Mouse (Mus musculus) heart, postnatal 10 days (tissue): ENCODE measurements around the gene Psph. TPM values are rescaled to one million over a fixed set of nuclear protein-coding genes. Genes with fewer than 3 reads are reported as not detected.
A peak's percentile ranks its signal among the peaks of the same experiment; 100 is the strongest.
"Not testable (repeated sequence)": the region's sequence is repeated elsewhere in the genome, so short reads cannot be mapped to it uniquely, and the experiment has no call there.

ENCODE experiments used
- DNase-seq, 2 experiments: peaks; one replicate each; pipeline ENCODE4 v3.0.0; 2021
- intact Hi-C: fragments of 180-260 bp; cut with DNase I; formaldehyde crosslinking; loops from one replicate; pipeline ENCODE4 v1.15.1; 2025
- total RNA-seq, 2 experiments: library from RNA; stranded (reverse); gene quantifications; 2 replicates each; pipeline ENCODE4 v1.2.3; 2021

The Psph gene
- total RNA-seq: 10 to 100 TPM; 12.4 to 15.9 TPM

DNA sequence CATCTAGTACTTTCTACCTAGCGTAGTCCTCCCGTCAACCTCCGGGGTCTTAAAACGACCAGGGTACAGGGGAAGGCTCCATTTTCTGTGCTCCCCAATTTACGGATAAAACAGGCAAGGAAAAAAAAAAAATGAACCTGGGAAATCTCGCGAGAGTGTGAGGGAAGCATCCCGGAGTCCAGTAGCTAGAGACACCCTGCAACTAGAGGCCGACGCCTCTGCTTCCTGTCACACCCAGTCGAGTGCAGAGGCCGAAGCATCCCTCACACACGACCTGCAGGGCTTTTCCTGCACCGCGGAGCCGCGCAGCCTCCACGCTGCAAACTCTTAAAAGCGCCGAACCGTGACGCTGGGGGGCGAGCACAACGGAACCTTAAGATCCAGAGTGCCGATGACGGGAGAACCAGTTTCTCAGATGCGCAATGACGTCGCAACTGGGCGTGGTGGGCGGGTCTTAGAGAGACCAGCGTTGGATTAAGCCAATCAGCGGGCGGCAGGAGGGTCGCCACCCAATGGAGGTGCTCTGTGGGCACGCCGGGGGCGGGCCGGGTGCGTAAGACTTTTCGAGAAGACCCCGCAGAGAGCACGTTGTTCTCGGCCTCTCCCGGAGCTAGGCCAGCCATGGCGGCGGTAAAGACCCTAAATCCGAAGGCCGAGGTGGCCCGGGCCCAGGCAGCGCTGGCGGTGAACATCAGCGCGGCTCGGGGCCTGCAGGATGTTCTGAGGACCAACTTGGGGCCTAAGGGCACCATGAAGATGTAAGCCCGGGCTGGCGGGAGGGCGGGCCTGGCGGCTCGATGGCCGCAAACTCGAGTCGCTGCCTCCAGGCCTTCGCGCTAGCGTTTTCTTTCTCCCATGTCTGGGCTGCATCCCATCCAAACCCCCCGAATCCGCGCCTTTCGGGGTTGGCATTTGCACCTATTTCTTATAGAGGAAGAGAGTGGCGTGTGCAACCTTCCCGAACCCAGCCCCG is at the start of gene Psph:
Gene Psph, minus strand, starts transcription at position 632 of the 973 bp plus-strand sequence.
- DNase-seq: peak; percentile 97
- intact Hi-C loops: no loop called here

DNA sequence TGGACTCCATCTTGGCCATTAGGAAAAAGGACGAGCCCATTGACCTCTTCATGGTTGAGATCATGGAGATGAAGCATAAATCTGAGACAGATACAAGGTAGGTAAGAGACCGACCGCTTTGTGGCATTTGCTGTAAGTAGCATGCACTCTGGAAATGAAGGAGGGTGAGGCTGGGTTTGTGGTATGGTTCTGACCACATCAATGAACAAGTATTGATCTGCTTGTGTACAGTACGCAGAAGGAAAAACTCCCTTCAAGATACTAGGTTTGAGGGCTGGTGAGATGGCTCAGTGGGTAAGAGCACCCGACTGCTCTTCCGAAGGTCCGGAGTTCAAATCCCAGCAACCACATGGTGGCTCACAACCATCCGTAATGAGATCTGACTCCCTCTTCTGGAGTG is 3.3 kb upstream of the Psph start:
- DNase-seq, intact Hi-C loops: not testable (repeated sequence)

DNA sequence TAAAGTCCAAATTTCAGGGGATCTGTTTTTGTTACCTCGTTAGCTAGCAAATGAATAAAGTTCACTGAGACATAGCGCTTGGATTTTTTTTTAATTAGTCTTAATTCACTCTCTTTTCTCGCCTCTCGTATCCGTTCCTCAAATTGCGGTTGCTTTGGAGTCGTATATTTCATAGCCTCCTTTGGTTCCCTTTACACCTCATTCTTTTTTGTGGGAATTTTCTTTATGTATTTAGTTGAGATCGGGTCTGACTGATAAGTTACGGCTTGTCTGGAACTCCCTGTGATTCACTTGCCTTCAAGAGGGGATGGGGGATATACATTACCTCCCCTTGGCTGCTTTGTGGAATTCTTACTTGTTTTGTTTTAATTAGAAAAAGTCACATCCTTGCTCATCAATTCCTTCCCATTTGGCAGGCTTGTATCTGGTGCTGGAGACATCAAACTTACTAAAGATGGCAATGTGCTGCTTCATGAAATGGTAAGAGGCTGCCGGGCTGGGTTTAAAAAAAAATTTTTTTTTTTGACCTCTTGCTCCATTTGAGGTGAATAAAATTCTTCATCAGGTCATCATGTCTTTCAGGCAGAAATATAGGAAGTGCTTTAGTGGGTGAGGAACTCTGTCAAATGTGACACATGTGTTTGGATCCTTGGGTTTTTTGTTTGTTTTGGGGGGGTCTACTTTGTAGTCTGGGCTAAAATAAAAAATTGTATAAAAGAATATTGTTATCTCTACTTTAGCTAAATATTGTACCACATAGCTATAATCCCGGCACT is 757 bp upstream of the Psph start:
- intact Hi-C loops: no loop called here
- no peak for DNase-seq

DNA sequence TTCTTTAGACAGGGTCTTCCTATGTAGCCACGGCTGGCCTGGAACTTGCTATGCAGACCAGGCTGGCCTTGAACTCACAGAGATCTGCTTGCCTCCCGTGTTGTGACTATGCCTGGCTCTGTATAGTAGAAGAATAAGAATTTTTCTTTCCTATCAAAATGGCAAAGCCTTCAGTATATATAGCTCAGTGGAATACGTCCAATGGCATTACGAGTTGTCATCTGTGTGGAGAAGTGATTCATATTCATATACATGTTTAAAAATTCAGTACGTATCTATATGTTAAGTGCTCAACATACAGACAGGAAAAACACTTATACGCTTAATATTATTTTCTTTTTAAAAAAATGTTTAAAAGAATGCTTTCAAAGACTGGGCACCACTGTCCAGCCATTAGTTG is 1.1 kb downstream of the Psph start:
- intact Hi-C loops: no loop called here
- no peak for DNase-seq

DNA sequence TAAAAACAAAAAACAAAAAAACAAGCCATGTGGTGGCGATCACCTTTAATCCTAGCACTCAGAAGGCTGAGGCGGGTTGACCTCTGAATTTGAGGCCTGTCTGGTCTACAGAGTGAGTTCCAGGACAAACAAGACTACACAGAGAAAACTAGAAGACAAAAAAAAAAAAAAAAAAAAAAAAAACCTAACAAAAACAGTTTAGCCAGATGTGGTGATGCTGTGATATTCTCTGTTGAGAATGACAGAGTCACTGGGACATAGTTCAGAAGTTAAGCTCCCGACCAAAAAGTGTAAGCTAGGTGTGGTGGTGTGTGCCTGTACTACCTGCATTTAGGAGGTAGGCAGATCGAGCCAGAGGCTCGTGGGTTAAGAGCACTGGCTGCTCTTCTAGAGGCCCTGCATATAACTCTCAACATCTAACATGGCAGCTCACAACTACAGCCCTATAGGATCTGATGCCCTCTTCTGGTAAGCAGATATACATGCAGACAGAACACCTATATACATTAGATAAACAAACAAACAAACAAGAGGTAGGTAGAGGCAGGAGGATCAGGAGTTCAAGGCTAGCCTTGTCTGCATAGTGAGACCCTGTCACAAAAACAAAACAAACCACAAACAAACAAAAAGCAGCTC is 1.9 kb downstream of the Psph start:
- no peak for DNase-seq
- intact Hi-C loops: no loop called here

DNA sequence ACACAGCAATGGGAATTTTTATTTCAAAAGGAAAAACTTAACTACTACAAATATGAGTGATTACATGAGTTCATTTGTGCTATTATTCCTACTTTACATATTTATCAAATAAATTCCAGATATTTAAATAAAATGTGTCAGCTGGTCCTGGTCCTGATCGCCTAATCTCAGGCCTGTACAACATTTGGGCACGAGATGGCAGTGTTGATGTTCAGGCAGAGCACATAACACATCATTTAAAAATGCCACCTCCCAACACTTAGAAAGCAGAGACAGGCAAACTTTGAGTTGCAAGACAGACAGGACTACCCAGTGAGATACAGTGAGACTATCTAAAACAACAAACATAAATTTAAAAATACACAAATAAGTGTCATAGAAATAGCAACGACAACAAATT is 5.0 kb downstream of the Psph start:
- peak; percentile 9 to 26 for DNase-seq
- intact Hi-C loops: no loop called here

DNA sequence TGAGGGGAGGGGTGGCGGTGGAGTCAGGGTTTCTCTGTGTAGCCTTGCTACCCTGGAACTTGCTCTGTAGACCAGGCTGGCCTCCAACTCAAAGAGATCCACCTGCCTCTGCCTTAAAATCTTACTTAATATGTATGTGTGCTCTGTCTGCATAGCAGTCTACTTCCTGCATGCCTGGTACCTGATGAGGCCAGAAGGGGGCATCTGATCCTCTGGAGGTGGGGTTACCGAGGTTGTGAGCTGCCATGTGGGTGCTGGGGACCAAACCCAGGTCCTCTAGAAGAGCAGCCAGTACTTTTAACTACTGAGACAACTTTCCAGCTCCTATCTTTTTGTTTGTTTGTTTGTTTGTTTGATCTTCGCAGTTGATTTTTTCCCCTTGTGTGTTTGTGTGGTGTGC is 7.1 kb downstream of the Psph start:
- intact Hi-C loops: no loop called here
- no peak for DNase-seq

DNA sequence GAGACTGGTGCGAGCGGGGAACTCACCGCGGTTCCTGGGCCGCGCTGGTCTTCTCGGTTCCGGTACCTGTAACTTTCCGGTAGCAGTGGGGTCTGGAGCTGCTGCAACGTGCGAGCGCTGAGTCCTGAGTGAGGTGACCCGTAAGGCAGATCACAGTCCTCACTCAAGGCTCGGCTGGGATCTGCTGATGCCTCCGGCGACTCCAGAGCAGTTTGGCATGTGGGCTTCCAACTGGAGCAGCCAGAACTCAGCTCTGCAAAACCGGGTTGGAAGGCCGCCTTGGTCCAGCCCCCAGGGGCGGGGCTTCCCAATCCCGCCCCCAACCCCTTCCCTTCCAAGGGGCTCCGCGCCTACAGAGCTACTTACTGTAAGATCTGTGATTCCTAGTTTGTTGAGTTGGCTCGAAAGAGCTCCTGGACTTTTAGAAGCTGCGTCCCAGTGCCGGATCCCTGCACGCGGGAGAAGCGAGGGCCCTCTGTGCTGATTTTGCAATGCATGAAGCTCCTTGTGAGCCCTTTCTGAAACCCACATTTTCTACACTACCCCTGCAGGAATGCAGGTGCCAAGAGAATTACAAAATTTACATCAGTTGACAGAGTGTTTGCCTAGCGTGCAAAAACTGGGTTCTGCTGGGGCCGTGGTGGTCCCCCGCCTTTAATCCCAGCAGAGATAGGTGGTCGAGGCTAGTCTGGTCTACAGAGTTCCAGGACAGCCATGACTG is 8.1 kb downstream of the Psph start:
- intact Hi-C loops: no loop called here
- DNase-seq: peak; percentile 83 to 84

DNA sequence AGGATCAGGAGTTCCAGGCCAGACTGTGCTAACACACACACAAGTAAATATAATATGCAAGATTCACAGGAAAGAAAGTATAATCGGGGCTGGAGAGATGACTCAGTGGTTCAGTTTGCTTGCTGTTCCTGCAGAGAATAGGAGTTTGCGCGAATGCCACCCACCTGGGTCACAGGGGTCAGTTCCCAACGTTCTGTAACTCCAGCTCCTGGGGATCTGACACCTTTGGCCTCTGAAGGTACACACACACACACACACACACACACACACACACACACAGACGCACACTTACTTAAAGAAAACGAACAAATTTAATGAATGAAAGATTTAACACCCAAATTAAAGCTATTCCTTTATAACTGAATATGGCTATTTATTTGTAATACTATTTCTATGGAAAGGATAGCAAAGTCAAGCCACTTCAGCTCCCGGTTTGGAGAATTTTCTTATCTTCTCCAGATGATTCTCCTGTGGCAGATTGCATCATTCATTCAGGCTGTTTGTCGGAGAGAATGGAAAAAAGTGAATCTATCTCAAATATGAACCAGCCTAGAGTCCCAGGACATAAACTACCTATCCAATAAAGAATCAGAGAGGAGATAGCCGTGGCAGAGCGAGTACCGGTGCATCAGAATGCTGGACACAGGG is 8.8 kb downstream of the Psph start:
- intact Hi-C loops: no loop called here
- no peak for DNase-seq

DNA sequence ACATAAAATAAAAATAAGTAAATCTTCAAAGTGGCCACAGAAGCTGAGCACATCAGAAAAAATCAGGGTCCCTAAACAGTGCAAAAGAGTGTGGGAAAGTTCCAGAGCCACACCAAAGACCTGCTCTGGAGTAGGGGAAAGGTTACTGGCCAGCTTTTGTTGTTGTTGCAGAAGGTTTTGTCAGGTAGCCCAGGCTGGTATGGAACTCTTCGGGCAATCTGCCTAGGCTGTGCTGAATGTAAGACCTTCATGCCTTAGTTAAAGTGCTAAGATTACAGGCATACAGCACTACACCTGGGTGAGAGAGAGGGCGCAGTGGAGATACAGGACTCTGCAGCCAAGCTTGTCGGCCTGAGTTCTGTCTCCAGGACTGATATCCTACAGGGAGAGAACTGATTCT is 12.6 kb downstream of the Psph start:
- intact Hi-C loops: no loop called here
- DNase-seq: no peak

DNA sequence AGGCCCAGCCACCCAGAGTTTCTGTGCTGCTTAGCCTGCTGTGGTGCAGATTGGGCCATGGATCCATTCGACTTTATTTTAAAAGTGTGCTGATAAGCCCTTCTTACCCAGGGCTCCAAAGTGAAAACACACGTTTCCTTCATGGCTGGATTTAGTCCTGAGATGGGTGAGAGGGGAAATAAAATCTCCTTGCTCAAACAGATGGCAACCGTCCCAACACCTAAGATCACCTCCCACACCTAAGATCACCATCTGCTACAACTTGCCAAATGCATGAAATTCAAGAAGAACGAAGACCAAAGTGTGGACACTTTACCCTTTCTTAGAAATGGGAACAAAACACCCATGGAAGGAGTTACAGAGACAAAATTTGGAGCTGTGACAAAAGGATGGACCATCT is 13.9 kb downstream of the Psph start:
- intact Hi-C loops, DNase-seq: not testable (repeated sequence)

DNA sequence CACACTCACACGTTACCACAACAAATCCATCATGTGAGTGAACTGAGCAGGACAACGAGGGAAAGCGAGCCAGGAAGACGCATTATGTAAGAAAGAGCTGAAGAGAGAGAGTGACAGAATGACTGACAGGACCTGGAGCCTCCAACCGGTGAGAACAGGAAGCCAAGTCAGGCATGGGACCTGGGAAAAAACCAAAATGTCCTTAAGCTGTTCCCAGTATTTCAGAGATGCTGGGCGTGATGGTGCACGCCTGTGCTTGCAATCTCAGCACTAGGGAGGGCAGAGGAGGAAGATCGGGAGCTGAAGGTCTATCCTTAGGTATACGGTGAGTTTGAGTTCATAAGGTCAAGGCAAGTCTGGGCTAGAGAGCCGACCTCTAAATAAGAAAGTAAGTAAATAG is 14.8 kb downstream of the Psph start:
- no peak for DNase-seq
- intact Hi-C loops: no loop called here

DNA sequence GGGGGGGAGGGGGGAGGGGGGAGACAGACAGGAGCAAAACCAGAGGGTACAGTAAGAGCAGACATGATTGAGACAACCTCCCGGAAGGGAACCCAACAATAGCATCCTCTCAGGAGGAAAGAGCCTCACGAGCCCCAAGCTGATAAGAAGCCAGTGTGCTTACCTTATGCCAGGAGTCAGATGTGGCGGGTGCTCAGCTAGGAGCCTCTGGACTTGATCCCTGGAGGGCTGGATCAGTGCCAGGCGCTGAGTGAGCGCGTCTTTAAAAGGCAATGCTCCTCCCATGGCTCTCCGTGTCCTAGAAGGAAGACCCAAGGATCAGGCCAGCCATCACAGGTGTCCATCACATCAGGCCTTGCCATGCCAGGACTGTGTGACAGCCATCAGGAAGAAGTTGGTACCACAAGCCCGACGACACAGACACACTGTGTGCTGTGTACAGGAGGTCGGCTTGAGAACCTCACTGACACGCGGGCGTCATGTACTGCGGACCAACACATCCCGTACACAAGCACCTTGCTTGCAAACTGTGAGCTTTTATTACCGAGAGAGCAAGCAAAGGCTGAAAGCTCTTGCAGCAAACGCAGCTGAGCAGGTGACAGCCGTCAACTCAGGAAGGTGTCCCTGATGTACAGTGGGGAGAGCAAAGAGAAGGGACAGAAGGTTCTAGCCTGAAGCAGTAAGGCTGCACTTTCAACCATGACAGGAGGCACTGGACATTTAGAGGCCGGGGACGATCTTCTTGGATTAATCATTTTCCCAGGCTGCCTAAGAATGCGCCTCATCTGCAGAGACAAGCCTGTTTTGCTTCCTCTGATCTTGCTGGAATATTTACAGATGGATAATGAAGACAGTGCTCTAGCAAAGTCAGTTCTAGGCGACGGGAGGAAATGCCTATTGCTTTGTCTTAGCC is 16.6 kb downstream of the Psph start:
- intact Hi-C loops: no loop called here
- peak in 1 of 2 experiments; percentile 10 for DNase-seq

DNA sequence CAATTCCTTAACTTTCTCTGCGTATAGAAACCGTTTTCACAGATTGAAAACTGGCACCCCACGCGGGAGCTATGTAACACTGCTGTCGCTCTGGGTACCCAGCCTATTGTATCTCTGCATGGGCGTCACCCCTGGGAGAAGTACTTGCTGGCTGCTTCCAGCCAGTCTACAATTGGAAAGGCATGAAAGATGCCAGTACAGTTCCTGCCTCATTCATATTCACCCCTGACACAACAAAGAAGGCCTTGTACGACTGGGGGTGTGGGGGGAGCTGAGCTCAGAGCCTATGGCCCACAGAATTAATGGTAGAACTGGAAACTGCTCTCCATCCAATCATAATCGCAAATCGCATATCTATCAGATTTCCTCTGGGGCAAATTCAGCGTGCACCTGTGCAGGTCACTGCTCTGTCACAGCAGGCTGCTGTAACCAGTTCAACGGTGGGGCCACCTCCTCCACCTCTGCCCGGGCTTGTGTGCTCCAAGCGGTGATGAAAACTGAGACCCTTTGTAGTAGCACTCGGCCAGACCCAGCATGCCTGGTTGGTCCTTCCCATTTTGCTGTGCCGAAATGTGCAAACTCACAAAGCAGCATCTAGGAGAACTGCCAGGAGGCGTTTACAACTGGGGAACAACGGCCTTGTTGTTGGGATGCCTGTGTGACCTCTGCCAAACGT is 25.2 kb downstream of the Psph start:
- intact Hi-C loops: no loop called here
- no peak for DNase-seq

DNA sequence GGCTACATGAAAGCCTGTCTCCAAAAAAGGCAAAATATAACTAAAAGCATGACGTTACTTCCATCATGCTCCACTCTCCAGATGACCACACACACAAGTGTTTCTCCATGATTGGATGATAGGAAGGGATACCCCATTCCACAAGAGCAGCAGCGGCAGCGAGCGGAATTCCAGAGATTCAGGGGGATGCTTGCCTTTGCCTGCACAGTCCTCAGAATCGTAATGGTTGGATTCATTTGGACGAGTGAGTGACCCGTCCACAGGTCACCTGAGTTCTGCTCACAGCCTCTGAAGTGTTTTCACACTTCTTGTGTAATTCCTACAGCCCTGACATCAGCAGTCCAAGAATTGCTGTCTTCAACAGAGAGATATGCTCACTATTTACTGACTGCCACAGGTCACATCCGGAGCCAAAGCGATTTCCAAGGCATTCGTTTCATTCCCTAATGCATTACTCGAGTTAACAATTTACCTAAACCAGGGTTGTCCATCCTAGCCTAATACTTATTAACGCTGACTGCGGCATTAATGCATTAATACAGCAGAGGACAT is 27.2 kb downstream of the Psph start:
- DNase-seq: no peak
- intact Hi-C loops: no loop called here

DNA sequence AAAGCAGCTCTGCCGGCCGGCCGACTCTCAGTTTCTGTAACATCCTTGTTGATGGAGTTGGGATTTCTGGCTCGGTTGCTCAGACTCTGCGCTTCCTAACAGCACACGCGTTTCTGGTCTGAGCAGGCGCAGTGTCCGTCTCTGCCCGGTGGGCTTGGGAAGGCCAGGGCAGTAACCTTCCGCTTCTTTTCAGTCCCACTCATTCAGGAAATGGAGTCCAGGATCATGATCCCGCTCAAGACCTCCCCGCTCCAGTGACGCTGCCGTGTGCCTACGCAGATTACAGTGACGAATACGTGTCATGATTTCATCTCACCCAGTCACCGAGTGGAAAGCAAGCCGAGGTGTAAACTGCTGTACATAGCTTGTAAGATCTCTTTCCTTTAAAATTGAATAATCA is 30.4 kb downstream of the Psph start:
- no peak for DNase-seq
- intact Hi-C loops: no loop called here

DNA sequence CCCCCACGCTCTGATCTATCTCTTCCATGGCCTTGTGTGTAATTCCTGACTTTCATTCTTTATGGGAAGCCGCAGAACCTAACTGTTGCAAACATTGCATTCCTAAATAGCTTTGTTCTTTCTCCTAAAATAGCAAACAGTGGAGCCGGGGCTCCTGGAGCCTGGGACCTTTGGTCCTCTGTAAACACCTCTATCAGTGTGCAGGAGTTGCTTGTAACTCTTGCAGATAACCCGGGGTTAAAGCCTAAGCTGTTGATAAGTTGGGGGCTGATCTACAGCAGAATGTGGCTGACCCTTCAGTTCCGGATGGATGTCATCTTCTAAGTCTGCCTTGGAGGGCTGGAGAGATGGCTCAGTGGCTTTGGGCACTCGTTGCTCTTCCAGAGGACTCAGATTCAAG is 43.2 kb downstream of the Psph start:
- DNase-seq: no peak
- intact Hi-C loops: loop anchor here (5.0 kb wide), 1 partner anchor 132 kb away; no protein-coding TSS in a partner anchor

DNA sequence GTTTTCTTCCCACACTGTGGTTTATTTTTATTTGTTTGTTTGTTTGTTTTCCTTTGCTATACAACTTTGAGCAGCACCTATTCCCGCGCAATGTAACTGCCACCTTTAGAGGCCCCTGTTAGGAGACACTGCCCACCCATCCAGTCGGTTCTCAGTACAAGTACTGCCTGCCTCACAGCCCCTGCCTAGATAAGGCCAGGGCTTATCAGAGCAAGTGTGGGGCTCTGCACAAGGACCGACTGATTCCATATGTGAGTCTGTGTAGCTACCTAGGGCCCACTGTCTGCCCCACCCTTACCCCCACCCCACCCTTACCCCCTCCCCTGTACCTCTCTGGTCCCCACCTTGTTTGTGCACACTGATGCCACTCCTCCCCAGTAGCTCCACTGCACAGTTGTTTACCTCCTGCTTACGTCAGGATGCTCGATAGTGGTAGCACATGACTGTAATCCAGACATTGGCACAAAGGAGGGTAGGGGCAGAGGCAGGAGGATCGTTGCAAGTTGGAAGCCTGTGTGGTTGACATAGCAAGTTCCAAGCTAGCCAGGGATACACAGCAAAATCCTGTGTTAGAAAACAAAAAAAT is 44.3 kb downstream of the Psph start:
- no peak for DNase-seq
- intact Hi-C loops: loop anchor here (5.0 kb wide), 1 partner anchor 131 kb away; no protein-coding TSS in a partner anchor
